Mouse (Mus musculus): ENCODE results near the gene Mettl7b. TPM values are rescaled to one million over a fixed set of nuclear protein-coding genes. Genes with fewer than 3 reads are reported as not detected.

Gene Mettl7b
- polyA plus RNA-seq, 1 experiment from 2014 or later: not detected

- Histone ChIP-seq H3K4me2 (replicated peaks; ENCODE audit: low read depth, low read length) (no peak overlapping the region), H3K4me3 (ENCODE audit: low read depth, low read length) (no peak overlapping the region), H3K36me3 (ENCODE audit: control insufficient read depth, insufficient read depth, low read length) (no peaks in the 10 kb centered on the region), H3K9ac (ENCODE audit: low read depth, low read length) (no peak overlapping the region), H3K4me1 (replicated peaks; ENCODE audit: control insufficient read depth, insufficient read depth, low read length) (no peaks in the 10 kb centered on the region), H3K9me3 (ENCODE audit: control insufficient read depth, low read length) (no peaks in the 10 kb centered on the region), H3K27ac (ENCODE audit: low read depth, low read length) (no peak overlapping the region), H3K27me3 (ENCODE audit: control insufficient read depth, insufficient read depth, low read length) (no peaks in the 10 kb centered on the region)
- ATAC-seq (ENCODE audit: low FRiP score) (no peak), DNase-seq (ENCODE audit: low spot score) (no peak)
- WGBS: 78% methylated on average over 3 of the region's 3 CpGs
Measured at GRCm38 (mm10) chr10:128980644-128981365, 20.0 kb upstream of the Mettl7b start.

GRCm38 (mm10) chr10:128977522-128978114 is 16.8 kb upstream of the Mettl7b start:
- DNase-seq (ENCODE audit: low spot score): peak; percentile 66
- 32% methylated on average over 9 of the region's 9 CpGs for WGBS

GRCm38 (mm10) chr10:128976395-128976794 is 15.6 kb upstream of the Mettl7b start:
- ATAC-seq (ENCODE audit: low FRiP score): no peak
- no peak overlapping the region for H3K9ac ChIP-seq (ENCODE audit: low read depth, low read length)
- no peak overlapping the region for H3K27ac ChIP-seq (ENCODE audit: low read depth, low read length)
- no peaks in the 10 kb centered on the region for H3K4me1 ChIP-seq (replicated peaks; ENCODE audit: control insufficient read depth, insufficient read depth, low read length)
- H3K4me3 ChIP-seq (ENCODE audit: low read depth, low read length): no peak overlapping the region
- H3K36me3 ChIP-seq (ENCODE audit: control insufficient read depth, insufficient read depth, low read length): no peaks in the 10 kb centered on the region
- 65% methylated on average over 3 of the region's 3 CpGs for WGBS
- no peaks in the 10 kb centered on the region for H3K9me3 ChIP-seq (ENCODE audit: control insufficient read depth, low read length)
- no peak for DNase-seq (ENCODE audit: low spot score)
- no peak overlapping the region for H3K4me2 ChIP-seq (replicated peaks; ENCODE audit: low read depth, low read length)
- H3K27me3 ChIP-seq (ENCODE audit: control insufficient read depth, insufficient read depth, low read length): no peaks in the 10 kb centered on the region

More at GRCm38 (mm10) chr10:128977522-128978114, 16.8 kb upstream of the Mettl7b start:
- H3K27me3 ChIP-seq (ENCODE audit: control insufficient read depth, insufficient read depth, low read length): no peaks in the 10 kb centered on the region
- H3K9me3 ChIP-seq (ENCODE audit: control insufficient read depth, low read length): no peaks in the 10 kb centered on the region
- H3K27ac ChIP-seq (ENCODE audit: low read depth, low read length): no peak overlapping the region
- H3K4me1 ChIP-seq (replicated peaks; ENCODE audit: control insufficient read depth, insufficient read depth, low read length): no peaks in the 10 kb centered on the region
- no peak overlapping the region for H3K4me2 ChIP-seq (replicated peaks; ENCODE audit: low read depth, low read length)
- ATAC-seq (ENCODE audit: low FRiP score): peak; percentile 77
- H3K9ac ChIP-seq (ENCODE audit: low read depth, low read length): no peak overlapping the region
- H3K36me3 ChIP-seq (ENCODE audit: control insufficient read depth, insufficient read depth, low read length): no peaks in the 10 kb centered on the region
- H3K4me3 ChIP-seq (ENCODE audit: low read depth, low read length): no peak overlapping the region

- H3K4me1 ChIP-seq (replicated peaks; ENCODE audit: control insufficient read depth, insufficient read depth, low read length): no peaks in the 10 kb centered on the region
- H3K9ac ChIP-seq (ENCODE audit: low read depth, low read length): no peak overlapping the region
- no peaks in the 10 kb centered on the region for H3K9me3 ChIP-seq (ENCODE audit: control insufficient read depth, low read length)
- H3K4me3 ChIP-seq (ENCODE audit: low read depth, low read length): no peak overlapping the region
- no peaks in the 10 kb centered on the region for H3K36me3 ChIP-seq (ENCODE audit: control insufficient read depth, insufficient read depth, low read length)
- no peaks in the 10 kb centered on the region for H3K27me3 ChIP-seq (ENCODE audit: control insufficient read depth, insufficient read depth, low read length)
- 74% methylated on average over 4 of the region's 4 CpGs for WGBS
- H3K27ac ChIP-seq (ENCODE audit: low read depth, low read length): no peak overlapping the region
- ATAC-seq (ENCODE audit: low FRiP score): no peak
- DNase-seq (ENCODE audit: low spot score): no peak
- H3K4me2 ChIP-seq (replicated peaks; ENCODE audit: low read depth, low read length): no peak overlapping the region
Measured at GRCm38 (mm10) chr10:128972841-128973240, 12.1 kb upstream of the Mettl7b start.

- Histone ChIP-seq H3K36me3 (ENCODE audit: control insufficient read depth, insufficient read depth, low read length) (no peaks in the 10 kb centered on the region), H3K9ac (ENCODE audit: low read depth, low read length) (no peak overlapping the region), H3K9me3 (ENCODE audit: control insufficient read depth, low read length) (no peaks in the 10 kb centered on the region), H3K4me1 (replicated peaks; ENCODE audit: control insufficient read depth, insufficient read depth, low read length) (no peaks in the 10 kb centered on the region), H3K4me3 (ENCODE audit: low read depth, low read length) (no peak overlapping the region), H3K4me2 (replicated peaks; ENCODE audit: low read depth, low read length) (no peak overlapping the region), H3K27ac (ENCODE audit: low read depth, low read length) (no peak overlapping the region), H3K27me3 (ENCODE audit: control insufficient read depth, insufficient read depth, low read length) (no peaks in the 10 kb centered on the region)
- ATAC-seq (ENCODE audit: low FRiP score) (no peak), DNase-seq (ENCODE audit: low spot score) (no peak)
- 64% methylated on average over 1 of the region's 1 CpGs for WGBS
Measured at GRCm38 (mm10) chr10:128970740-128971250, 10.0 kb upstream of the Mettl7b start.

GRCm38 (mm10) chr10:128968341-128968749 is 7.6 kb upstream of the Mettl7b start:
- no peak for ATAC-seq (ENCODE audit: low FRiP score)
- Histone ChIP-seq H3K27ac (ENCODE audit: low read depth, low read length) (no peak overlapping the region), H3K4me2 (replicated peaks; ENCODE audit: low read depth, low read length) (no peak overlapping the region), H3K4me3 (ENCODE audit: low read depth, low read length) (no peak overlapping the region), H3K4me1 (replicated peaks; ENCODE audit: control insufficient read depth, insufficient read depth, low read length) (no peaks in the 10 kb centered on the region), H3K9ac (ENCODE audit: low read depth, low read length) (no peak overlapping the region), H3K27me3 (ENCODE audit: control insufficient read depth, insufficient read depth, low read length) (no peaks in the 10 kb centered on the region), H3K36me3 (ENCODE audit: control insufficient read depth, insufficient read depth, low read length) (no peaks in the 10 kb centered on the region), H3K9me3 (ENCODE audit: control insufficient read depth, low read length) (no peaks in the 10 kb centered on the region)
- 63% methylated on average over 1 of the region's 1 CpGs for WGBS
- DNase-seq (ENCODE audit: low spot score): no peak

GRCm38 (mm10) chr10:128965871-128966270 is 5.1 kb upstream of the Mettl7b start:
- Histone ChIP-seq H3K36me3 (ENCODE audit: control insufficient read depth, insufficient read depth, low read length) (no peaks in the 10 kb centered on the region), H3K4me3 (ENCODE audit: low read depth, low read length) (no peak overlapping the region), H3K4me1 (replicated peaks; ENCODE audit: control insufficient read depth, insufficient read depth, low read length) (no peaks in the 10 kb centered on the region), H3K9me3 (ENCODE audit: control insufficient read depth, low read length) (no peaks in the 10 kb centered on the region), H3K27me3 (ENCODE audit: control insufficient read depth, insufficient read depth, low read length) (no peaks in the 10 kb centered on the region), H3K4me2 (replicated peaks; ENCODE audit: low read depth, low read length) (no peak overlapping the region), H3K27ac (ENCODE audit: low read depth, low read length) (no peak overlapping the region), H3K9ac (ENCODE audit: low read depth, low read length) (no peak overlapping the region)
- 84% methylated on average over 6 of the region's 6 CpGs for WGBS
- no peak for ATAC-seq (ENCODE audit: low FRiP score)
- no peak for DNase-seq (ENCODE audit: low spot score)

- no peak for ATAC-seq (ENCODE audit: low FRiP score)
- H3K9me3 ChIP-seq (ENCODE audit: control insufficient read depth, low read length): no peaks in the 10 kb centered on the region
- H3K36me3 ChIP-seq (ENCODE audit: control insufficient read depth, insufficient read depth, low read length): no peaks in the 10 kb centered on the region
- no peak overlapping the region for H3K9ac ChIP-seq (ENCODE audit: low read depth, low read length)
- H3K27me3 ChIP-seq (ENCODE audit: control insufficient read depth, insufficient read depth, low read length): no peaks in the 10 kb centered on the region
- H3K4me2 ChIP-seq (replicated peaks; ENCODE audit: low read depth, low read length): no peak overlapping the region
- DNase-seq (ENCODE audit: low spot score): no peak
- H3K4me3 ChIP-seq (ENCODE audit: low read depth, low read length): no peak overlapping the region
- 73% methylated on average over 2 of the region's 2 CpGs for WGBS
- no peak overlapping the region for H3K27ac ChIP-seq (ENCODE audit: low read depth, low read length)
- H3K4me1 ChIP-seq (replicated peaks; ENCODE audit: control insufficient read depth, insufficient read depth, low read length): no peaks in the 10 kb centered on the region
Measured at GRCm38 (mm10) chr10:128964961-128965360, 4.2 kb upstream of the Mettl7b start.

GRCm38 (mm10) chr10:128960142-128960541 is 646 bp downstream of the Mettl7b start:
- H3K27ac ChIP-seq (ENCODE audit: low read depth, low read length): no peak overlapping the region
- ATAC-seq (ENCODE audit: low FRiP score): no peak
- no peaks in the 10 kb centered on the region for H3K27me3 ChIP-seq (ENCODE audit: control insufficient read depth, insufficient read depth, low read length)
- WGBS: 82% methylated on average over 4 of the region's 4 CpGs
- no peaks in the 10 kb centered on the region for H3K36me3 ChIP-seq (ENCODE audit: control insufficient read depth, insufficient read depth, low read length)
- no peak overlapping the region for H3K4me2 ChIP-seq (replicated peaks; ENCODE audit: low read depth, low read length)
- no peaks in the 10 kb centered on the region for H3K9me3 ChIP-seq (ENCODE audit: control insufficient read depth, low read length)
- H3K4me1 ChIP-seq (replicated peaks; ENCODE audit: control insufficient read depth, insufficient read depth, low read length): no peaks in the 10 kb centered on the region
- DNase-seq (ENCODE audit: low spot score): no peak
- no peak overlapping the region for H3K9ac ChIP-seq (ENCODE audit: low read depth, low read length)
- no peak overlapping the region for H3K4me3 ChIP-seq (ENCODE audit: low read depth, low read length)

All from hindbrain, embryonic 11.5 days (tissue).